In genomic region chr6:106422947-106423346, GRCm38 (mm10) we compare ENCODE assay signal across 32 mouse cellular contexts.
"Had no signal": no experiment of that assay in that cellular context is flagged by ENCODE, and none has a peak within 500 bp of the region (broad histone marks: within the 10 kb centered on the region; RNA-seq: fewer than 3 reads in every experiment).

No protein-coding gene starts in this region.

- H3K9me3 ChIP-seq: heart, embryonic 10.5 days; heart, embryonic 12.5 days; heart, embryonic 13.5 days; heart, embryonic 15.5 days; hindbrain, embryonic 10.5 days; hindbrain, embryonic 12.5 days; hindbrain, embryonic 13.5 days; hindbrain, embryonic 15.5 days; kidney, embryonic 15.5 days had no signal

- H3K27ac ChIP-seq: heart, embryonic 10.5 days; heart, embryonic 13.5 days; heart, embryonic 15.5 days; hindbrain, embryonic 10.5 days; hindbrain, embryonic 12.5 days; hindbrain, embryonic 13.5 days; hindbrain, embryonic 14.5 days; hindbrain, embryonic 15.5 days; hindbrain, postnatal 0 days; kidney, embryonic 15.5 days; kidney, postnatal 0 days; layer of hippocampus, adult 2 months; left cerebral cortex, adult 2 months had no signal

- H3K4me2 ChIP-seq: heart, embryonic 11.5 days; heart, embryonic 12.5 days; heart, embryonic 13.5 days; heart, embryonic 15.5 days; hindbrain, embryonic 12.5 days; hindbrain, embryonic 13.5 days; hindbrain, embryonic 14.5 days; hindbrain, embryonic 15.5 days; kidney, embryonic 15.5 days had no signal

- H3K36me3 ChIP-seq: heart, embryonic 10.5 days; heart, embryonic 12.5 days; heart, embryonic 13.5 days; heart, embryonic 15.5 days; hindbrain, embryonic 10.5 days; hindbrain, embryonic 12.5 days; hindbrain, embryonic 13.5 days; hindbrain, embryonic 15.5 days; kidney, embryonic 15.5 days had no signal

- H3K27me3 ChIP-seq: heart, embryonic 12.5 days; heart, embryonic 13.5 days; heart, embryonic 15.5 days; hindbrain, embryonic 12.5 days; hindbrain, embryonic 13.5 days; hindbrain, embryonic 15.5 days; kidney, embryonic 15.5 days had no signal

- H3K9ac ChIP-seq: heart, embryonic 12.5 days; heart, embryonic 13.5 days; heart, embryonic 15.5 days; hindbrain, embryonic 12.5 days; hindbrain, embryonic 13.5 days; hindbrain, embryonic 14.5 days; hindbrain, embryonic 15.5 days; kidney, embryonic 15.5 days had no signal

- H3K4me1 ChIP-seq: heart, embryonic 10.5 days; heart, embryonic 12.5 days; heart, embryonic 15.5 days; hindbrain, embryonic 10.5 days; hindbrain, embryonic 12.5 days; hindbrain, embryonic 13.5 days; hindbrain, embryonic 15.5 days; kidney, embryonic 15.5 days had no signal

- H3K4me3 ChIP-seq: heart, embryonic 10.5 days; heart, embryonic 12.5 days; heart, embryonic 13.5 days; heart, embryonic 15.5 days; hindbrain, embryonic 10.5 days; hindbrain, embryonic 12.5 days; hindbrain, embryonic 13.5 days; hindbrain, embryonic 15.5 days; kidney, embryonic 15.5 days; layer of hippocampus, adult 2 months; left cerebral cortex, adult 2 months had no signal

- ATAC-seq: hindbrain, embryonic 16.5 days; hindbrain, postnatal 0 days; inflammation-experienced regulatory T-cells, adult 6 months had no signal

- DNase-seq: heart, postnatal 10 days; heart, postnatal 14 days; heart, postnatal 4 days; kidney, adult 11 months; kidney, adult 18-20 months; kidney, adult 2 months; kidney, adult 8-10 months; kidney, adult 9 months; kidney, postnatal 10 days; kidney, postnatal 14 days; kidney, postnatal 25 days; kidney, postnatal 36 days; kidney, postnatal 4 days; layer of hippocampus, adult 9-11 months; layer of hippocampus, postnatal 36 days had no signal
